Mouse (Mus musculus) fat pad, adult 2 months (tissue): ENCODE results near the gene Wdr19.

ENCODE experiments used
- DNase-seq: peaks from one replicate; pipeline ENCODE4 v3.0.0-alpha.2; 2011; ENCODE audit warnings: low read depth, low spot score; ENCODE audit errors: extremely low read depth

The Wdr19 gene

DNA sequence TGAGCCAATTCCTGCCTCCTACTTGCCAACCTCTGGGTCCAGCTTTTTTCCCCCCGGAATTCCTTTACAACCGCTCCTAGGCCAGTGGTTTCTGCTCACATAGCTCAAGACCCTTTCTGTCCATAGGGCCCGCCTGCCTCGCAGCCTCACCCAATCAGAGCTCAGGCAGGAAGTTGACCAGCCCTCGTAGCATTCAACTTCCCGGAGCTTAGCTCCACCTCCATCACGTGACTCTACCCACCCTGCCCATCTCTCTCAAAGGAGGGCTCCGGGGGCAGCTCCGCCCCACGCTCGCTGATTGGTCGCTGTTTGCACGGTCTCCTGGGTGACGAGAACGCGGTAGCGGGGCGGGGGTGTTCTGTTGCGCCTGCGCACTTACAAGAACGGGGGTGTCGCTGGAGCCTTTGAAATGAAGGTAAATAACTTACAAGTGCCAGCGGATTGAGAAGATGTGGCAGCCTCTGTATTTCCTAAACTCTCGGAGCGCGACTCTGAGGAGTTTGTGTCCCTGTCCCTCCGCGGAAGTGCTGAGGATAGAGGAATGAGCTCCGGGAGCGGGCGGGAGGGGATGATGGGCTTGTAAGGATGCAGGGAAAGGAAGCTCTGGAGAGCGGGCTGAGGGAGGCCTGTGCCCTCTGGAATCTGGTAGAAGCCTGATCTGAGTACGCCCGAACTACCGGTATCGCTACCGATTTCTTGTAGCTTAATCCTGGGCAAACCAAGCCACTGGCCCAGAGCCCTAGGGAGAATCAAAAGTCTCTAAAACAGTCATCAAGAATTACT, at the start of gene Wdr19:
Gene Wdr19, plus strand, starts transcription at position 351 of the 783 bp plus-strand sequence.
- peak; percentile 87 for DNase-seq

DNA sequence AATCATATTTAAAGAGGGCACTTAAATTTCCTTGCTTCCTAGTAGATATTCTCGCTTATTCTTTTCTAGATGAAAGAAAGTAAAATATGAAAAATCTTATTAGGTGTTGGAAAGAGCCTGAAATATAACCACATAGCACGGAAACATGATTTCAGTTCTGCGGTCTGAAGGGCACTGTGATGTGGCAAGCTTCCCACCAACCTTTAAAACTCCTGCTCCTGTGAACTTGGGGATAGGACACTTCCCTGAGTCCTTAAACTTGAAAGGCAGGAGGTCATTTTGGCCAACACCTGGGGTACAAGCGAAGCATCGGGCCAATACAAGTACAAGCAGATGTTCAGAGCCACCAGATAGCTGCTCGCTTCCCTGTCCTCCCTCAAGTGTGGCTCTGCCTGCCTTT, 49.8 kb upstream of the Wdr19 start:
- no peak for DNase-seq

DNA sequence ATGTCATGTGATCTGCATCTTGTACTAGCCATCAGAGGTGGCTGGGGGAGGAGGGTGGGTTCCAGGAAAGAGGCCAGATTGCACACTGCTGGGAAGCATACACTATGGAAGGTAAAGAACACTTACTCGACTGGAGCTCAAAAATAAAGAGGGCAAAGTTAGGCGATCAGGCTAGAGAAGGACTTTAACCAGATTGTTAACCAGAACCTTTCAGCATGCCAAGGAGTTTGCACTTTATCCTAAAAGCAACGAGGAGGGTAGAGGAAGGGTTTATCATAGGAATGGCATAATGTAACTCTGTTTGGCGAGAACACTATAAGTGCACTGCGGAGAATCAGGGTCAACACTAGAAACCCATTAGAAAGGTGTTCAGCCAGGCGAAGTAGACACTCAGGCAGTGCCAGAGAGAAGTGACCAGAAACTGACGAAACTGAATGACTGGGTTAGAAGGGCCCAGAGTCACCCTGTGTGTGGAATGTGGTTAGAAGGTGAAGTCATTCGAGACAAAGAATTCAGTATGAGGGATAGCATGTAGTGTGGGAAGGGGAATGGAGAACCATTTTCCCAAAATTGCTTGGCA, 49.0 kb upstream of the Wdr19 start:
- DNase-seq, result no peak

DNA sequence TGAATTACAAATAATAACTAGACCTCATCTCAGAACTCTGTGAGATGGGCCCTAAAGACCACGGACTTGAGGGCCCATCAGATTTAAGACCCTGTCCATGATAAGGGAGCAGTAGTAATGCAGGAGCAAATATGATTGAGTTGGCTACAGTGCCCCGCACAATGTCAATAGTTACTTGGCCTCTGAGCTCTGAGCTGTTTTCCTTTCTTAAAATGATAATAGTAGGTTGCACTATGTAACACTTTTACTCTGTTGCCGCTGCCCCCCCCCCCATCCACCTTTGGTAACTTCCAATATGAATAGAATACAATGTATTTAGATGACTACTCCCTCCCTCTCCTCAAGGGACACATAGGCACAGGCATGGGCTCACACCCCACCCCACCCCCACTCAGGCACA, 48.2 kb upstream of the Wdr19 start:
- DNase-seq, result no peak

DNA sequence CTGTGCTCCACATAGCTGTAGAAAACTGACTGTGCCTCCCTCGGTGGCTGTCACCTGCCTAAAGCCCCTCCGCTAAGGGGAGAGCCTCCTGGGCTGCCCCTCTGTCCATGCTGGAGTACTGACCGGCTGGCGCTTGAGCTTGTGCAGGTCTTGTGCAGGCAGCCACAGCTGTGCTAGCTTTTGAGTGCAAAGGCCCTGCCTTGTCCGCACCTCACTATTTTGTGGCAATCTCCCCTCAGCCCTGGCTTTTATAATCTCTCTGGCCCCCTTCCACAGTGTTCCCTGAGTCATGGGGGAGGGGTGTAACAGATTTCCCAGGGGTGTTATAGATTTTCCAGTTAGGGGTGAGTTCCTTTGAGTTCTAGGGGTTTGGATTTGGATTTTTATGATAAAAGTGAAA, 47.7 kb upstream of the Wdr19 start:
- no peak for DNase-seq

DNA sequence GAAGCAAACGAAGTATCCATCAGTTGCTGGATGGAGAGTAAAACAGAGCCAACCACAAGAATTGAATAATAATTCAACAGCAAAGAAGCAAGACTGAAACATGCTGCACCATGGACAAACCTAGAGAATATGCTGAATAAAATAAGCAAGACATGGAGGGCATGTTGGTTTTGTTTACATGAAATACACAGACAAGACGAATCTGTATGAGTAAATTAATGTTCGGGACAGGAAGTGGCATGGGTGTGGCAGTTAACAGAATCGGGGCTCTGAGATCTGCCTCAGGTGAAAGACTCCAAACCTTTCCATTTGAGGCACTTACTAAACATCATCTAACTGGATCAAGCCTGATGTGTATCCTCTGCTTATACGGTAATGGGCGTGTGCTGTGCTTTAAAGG, 45.2 kb upstream of the Wdr19 start:
- DNase-seq, result no peak

DNA sequence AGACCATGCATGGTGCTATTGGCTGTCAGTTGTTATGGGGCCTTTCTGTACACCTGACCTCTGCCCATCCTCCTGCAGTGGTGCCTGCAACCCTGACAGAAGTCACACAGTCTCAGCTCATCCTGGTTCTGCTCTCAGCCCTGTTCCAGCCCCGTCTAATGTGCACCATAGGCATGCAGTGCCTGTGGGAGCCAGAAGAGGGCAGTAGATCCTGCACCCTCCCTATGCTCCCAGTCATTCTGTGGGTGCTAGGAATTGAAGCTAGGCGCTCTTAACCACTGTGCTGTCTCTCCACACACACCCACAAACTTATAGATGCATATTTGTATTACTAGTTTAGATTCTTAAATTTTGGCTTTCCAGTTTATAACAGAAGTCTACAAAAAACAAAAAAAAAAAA, 42.6 kb upstream of the Wdr19 start:
- DNase-seq, result no peak

DNA sequence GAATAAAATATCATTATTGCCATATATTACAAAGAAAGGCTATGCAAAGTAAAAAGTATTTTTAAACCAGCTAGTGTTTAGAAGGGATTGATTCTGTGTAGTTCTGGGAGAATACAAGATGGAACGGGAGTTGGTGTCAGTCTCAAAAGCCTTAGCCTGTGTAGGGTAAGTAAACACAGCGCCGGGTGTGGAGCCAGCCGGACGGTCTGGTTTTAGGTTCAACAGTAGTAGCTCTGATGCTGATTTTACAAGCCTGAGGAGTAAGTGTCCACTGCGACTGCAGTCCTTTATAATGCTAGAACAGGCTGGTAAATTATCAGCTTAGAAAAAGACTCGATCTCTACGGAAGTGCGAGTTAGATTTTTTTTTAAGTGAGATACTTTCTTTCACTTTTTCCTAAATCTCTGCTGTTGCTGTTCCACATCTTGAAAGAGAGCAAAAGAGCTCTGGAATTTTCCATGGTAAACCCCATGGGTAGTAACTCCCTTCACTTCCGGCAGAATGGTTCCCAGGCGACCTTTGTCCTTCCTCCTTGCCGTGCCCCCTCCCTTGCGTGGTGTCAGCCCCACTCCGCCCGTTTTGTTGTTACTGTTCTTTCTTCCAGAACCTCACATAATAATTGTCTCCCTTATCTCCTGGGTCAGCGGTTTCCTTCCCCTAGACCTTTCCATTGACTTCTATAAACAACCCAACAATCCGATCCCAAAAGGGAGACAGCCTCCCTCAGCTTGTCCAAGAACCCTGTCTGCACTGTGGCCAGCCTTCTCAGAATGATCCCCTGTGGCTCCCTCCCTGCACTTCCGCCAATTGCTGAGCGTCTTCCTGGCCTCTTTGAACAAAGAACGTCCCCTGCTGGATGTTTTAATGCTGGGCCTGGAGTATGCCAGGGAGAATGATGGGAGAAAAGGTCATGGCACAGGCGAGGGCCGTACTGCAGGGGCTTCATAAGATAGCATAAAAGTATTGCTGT, 41.8 kb upstream of the Wdr19 start:
- DNase-seq, result no peak

DNA sequence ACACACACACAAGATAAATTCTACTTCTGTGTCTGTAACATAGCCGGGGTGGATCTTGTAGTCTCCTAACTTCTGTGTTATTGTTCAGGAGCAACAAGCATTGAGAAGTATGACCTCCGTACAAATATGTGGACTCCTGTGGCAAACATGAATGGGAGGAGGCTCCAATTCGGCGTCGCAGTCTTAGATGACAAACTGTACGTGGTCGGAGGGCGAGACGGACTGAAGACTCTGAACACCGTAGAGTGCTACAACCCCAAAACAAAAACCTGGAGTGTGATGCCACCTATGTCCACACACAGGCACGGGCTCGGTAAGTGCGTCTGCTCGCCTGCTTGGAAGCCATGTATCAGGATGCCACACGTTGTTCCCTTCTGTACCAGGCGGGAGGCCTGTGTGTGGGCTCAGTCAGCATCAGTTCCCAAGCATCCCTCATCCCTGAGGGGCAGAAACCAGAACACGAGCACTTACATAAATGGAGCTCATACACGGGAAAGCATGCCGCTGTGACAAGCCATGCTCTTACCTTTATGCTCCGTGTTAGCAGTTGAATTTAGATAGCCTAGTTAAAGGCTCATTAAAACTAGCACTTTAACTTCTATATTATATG, 40.7 kb upstream of the Wdr19 start:
- DNase-seq, result no peak

DNA sequence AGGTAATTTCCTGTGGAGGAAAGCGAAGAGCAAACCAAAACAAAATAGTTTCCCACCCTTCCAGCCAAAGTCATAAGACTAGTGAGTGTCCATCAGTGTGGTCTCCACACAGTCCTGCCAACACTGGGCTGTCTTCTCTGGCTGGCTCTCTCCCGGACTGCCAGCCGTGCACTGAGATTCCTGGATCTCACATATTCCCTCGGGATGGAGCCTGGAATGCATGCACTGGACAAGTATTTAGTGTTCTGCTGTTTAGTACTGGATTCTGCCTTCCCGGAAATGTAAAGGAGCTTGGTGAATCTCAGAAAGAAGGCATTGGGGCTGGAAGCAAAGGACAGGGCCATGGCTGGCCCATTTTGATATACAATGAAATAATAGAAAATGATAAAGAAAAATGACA, 36.5 kb upstream of the Wdr19 start:
- DNase-seq, result no peak

DNA sequence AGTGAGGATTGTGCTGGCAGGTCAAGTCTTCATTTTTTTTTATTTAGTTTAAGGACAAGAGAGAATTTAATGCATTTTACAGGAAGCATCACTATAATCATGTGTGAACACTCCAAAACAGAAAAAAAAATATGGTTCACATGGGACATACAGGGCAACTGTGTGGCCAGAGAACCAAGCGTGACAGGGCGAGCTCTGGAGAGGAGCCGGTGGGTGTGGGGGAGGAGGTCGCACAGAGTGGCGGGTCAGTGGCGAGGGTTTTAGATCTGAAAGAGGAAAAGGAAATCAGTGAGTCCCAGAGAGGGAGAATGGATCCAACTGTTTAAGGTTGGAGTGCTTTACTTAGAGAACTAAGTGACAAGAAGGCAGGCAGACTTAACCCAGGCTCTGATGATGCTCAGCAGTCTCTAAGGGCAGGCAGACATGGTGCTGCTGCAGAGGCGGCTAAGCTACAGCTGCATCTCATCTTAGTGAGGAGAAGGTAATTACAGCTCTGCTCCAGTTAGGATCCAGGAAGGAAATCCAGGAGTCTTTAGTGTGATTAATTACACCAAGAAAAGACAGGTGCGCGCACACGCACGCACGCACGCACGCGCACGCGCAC, 35.9 kb upstream of the Wdr19 start:
- no peak for DNase-seq

DNA sequence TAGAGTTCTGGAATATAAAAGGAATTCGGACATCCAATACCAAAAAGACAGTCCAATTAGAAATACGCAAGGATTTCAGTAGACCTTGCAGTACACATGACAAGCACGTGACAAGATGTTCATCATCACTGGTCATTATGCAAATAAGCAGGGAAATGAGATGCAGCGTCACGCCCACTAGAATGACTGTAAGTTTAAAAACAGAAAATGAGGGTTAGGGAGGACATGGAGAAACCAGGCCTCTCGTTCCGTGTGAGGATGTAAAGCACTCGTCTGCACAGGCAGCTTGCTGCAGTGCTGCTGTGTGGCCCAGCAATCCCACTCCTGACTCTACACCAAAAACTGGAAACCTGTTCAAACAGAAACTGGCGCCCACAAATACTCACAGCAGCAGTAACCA, 29.3 kb upstream of the Wdr19 start:
- no peak for DNase-seq

DNA sequence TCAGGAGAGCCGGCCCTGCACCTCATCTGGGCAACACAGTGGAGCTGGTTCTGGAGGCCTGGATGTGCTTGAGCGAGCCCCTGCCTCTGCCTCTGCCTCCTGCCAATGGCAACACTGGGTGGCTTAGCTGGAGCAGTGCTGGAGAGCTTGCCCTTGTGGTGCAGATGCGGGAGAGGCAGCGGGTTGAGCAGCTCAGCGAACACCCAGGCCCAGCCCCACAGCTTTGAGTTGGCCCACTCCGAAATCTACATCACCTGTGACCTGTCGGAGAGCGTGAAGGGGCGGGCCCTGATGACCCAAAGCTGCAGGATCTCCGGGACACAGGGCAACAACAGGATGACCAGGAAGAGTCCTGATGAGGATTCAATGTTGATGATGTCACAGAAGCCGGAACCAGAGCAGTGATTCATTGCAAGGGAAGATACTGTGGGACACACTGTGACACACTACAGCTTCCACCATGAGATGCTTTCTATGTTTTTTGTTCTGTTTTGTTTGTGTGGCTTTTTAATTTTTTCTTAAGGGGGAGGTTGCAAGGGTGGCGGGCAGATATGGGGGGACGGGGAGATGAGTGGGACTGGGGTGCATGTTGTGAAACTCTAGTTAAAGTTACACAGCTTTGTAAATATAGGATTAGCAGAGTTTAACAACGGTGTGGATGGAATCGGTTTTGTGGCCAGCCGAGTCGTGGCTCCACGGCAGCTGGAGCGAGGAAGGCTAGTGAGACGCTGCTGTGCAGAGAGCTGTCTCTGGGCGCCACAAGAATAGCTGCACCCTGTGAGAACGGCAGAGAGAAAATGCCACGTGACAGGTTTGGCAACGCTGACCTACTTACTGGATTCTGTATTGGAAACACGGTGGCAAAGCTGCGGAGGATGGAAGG, 24.2 kb upstream of the Wdr19 start:
- DNase-seq, result no peak

DNA sequence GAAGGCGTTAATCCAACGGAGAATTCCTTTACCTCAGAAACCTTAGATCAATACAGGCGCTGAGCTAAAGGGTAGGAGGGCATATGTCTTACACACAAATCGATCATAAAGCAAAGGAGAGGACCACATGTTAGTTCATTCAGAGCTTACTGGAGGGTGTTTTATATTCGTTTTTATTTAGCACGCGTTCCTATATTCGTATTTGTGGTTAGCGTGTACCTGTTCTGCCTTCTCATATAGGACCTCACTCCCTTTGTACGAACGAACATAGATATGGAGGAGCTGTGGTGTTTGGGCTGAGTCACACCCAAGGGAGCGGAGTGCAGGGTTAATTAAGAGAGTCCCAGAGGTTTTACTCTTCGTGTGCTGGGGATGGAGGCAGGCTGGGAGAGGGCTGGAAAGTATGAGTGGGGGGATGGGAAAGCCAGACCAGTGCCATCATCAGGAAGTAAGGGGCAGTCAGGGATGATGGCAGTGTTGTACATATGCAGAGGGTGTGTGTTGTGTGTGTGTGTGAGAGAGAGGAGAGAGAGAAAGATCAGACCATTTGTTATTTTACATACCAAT, 23.5 kb upstream of the Wdr19 start:
- DNase-seq, result no peak

DNA sequence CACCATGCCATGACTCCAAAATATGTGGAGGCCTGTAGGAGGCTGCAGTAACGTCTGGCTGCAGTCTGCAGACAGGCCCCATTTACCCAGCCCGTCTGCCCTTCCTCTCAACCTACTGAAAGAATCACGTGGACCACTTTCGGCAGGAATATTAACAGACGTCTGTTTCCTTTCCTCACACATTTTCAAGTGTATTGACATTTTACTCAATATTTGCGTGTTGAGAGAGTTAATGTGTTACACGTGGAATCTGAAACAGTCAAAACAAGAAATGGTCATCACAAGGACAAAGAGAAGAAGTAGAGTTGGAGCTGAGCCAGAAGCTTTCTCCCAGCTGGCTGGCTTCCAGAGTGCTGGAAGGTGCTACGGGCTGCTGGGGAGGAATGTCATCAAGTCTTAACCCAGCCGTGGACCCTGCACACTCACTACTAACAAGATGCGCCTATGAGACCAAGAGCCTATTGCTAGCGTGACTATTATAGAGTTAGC, 22.4 kb upstream of the Wdr19 start:
- no peak for DNase-seq

DNA sequence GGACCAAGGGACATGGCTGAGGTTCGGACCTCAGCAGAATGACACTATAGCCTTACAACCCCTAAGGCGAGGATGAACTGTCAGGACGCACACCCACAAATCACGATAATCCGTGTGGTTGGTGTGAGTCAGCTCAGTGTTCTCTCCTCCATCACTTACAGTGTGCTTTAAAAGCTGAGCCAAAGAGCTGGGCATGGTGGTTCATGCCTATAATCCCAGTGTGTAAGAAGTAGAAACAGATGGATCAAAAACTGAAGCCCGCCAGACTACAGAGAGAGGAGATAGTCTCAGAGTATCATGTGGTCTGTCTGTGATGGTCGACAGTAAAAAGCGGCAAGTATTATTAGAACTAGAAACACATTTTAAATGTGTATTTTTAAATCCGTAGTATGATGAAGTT, 21.0 kb upstream of the Wdr19 start:
- DNase-seq, result no peak

DNA sequence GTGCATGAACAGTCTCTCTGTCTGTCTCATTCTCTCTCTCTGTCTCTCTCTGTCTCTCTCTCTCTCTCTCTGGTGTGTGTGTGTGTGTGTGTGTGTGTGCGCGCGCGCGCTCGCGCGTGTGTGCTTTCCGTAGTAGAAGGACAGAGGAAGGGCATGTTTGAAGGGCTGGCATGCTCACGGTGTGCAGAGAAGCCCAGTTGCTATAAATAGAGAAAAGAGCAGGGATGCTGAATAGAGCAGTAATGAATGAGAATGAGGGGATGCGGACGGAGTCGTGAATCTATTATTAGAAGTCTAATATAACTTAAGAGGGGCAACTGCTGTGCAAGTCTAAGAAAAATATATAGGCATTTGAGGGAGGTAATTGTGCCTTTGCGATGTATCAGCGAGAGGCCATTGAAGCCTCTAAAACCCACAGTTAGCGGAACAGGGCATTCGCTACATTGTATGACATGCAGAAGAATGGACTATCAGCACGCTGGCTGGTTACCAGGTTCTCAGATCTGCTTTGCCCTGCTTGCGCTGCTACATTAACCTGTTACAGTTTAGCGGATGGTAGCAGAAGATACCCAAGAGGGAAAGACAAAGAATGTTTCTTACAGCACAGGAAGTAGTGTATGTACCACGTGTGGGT, 18.2 kb upstream of the Wdr19 start:
- DNase-seq, result no peak

DNA sequence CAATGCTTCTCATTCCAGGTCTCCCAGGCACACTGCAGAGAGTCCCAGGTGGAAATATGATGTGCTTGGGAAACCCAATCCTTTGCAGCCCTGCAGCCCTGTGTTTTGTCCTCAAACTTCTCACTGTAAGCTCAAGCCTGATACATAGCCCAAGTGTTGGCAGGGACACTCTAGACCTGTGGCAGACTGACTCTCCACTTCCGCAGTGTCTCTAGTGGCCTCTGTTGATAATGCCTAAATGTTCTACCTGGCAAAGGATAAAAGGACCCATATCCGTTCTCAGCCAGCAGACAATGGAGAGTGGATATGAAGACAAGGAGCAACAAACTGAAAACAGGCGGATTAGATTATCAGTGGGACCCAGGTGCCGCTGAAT, 17.7 kb upstream of the Wdr19 start:
- no peak for DNase-seq

DNA sequence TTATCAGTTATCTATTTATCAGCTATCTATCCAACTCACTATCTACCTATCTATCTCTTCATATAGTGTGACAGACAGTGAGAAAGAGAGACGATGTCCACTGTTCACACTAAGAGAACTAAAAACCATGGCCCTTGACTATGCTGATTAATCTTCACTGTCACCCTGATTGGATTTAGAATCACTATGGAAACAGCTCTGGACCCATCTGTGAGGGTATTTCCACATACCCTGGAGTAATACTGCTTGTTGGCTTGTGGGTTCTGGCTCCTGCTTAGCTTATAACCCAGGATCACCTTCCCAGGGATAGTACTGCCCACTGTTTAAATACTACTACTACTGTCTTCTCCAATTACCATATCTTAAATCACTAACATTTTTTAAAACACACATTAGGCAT, 17.2 kb upstream of the Wdr19 start:
- no peak for DNase-seq
